Mouse (Mus musculus) heart, embryonic 16.5 days (tissue): ENCODE results near the gene Dennd6a. TPM values are rescaled to one million over a fixed set of nuclear protein-coding genes. Genes with fewer than 3 reads are reported as not detected.
A peak's percentile ranks its signal among the peaks of the same experiment; 100 is the strongest.

Experiments used
- ATAC-seq: fragments of 200-750 bp; cut with Nextera tagmentation; replicated peaks from 2 replicates; pipeline ENCODE4 v1.8.0; 2017; ENCODE audit warnings: moderate number of reproducible peaks; ENCODE audit not compliant: insufficient read depth, low FRiP score; ENCODE audit errors: extremely low read depth
- H3K27ac ChIP-seq: fragments of 300-500 bp; sonication (generic); 2 replicates; pipeline ENCODE4 v1.5.1; 2014; ENCODE audit warnings: mild to moderate bottlenecking, low read length, control low read depth, moderate library complexity
- H3K27me3 ChIP-seq: fragments of 300-500 bp; sonication (generic); 2 replicates; pipeline ENCODE4 v1.6.1; 2014; ENCODE audit warnings: low read length, mixed read lengths; ENCODE audit not compliant: control insufficient read depth, insufficient read depth
- H3K36me3 ChIP-seq: fragments of 300-500 bp; sonication (generic); 2 replicates; pipeline ENCODE4 v1.6.1; 2014; ENCODE audit not compliant: control insufficient read depth, insufficient read depth
- H3K4me1 ChIP-seq: fragments of 300-500 bp; sonication (generic); 2 replicates; pipeline ENCODE4 v1.6.1; 2014; ENCODE audit warnings: low read length, mixed read lengths; ENCODE audit not compliant: control insufficient read depth, insufficient read depth
- H3K4me2 ChIP-seq: fragments of 300-500 bp; sonication (generic); 2 replicates; pipeline ENCODE4 v1.6.1; 2014; ENCODE audit warnings: low read depth, mild to moderate bottlenecking, control low read depth, low read length
- H3K4me3 ChIP-seq: fragments of 300-500 bp; sonication (generic); 2 replicates; pipeline ENCODE4 v1.5.1; 2014; ENCODE audit warnings: mild to moderate bottlenecking, control low read depth, low read length
- H3K9ac ChIP-seq: fragments of 300-500 bp; sonication (generic); 2 replicates; pipeline ENCODE4 v1.6.1; 2014; ENCODE audit warnings: low read length, control low read depth
- H3K9me3 ChIP-seq: fragments of 300-500 bp; sonication (generic); replicated peaks from 2 replicates; pipeline ENCODE4 v1.6.1; 2016; ENCODE audit warnings: low read length; ENCODE audit not compliant: control insufficient read depth
- WGBS: fragments of 180-500 bp; shearing (Covaris S2); extraction: QIAGEN DNeasy Blood & Tissue Kit; methylation state at CpG from one replicate; pipeline ENCODE4 v1.1.7; 2014; 5-methylcytosine and 5-hydroxymethylcytosine counted together
- polyA plus RNA-seq: library from polyadenylated mRNA; unstranded; fragments of >200 nt; fragmentation: Nextera tagmentation; extraction: Ambion mirVana; gene quantifications from 2 replicates; pipeline ENCODE4 v1.2.1, GENCODE M21; 2015

The Dennd6a gene
- polyA plus RNA-seq, 1 experiment from 2014 or later, result 21.3 TPM

GRCm38 (mm10) chr14:26534757-26535479 lies 38.7 kb upstream of the Dennd6a start, which contains the start of gene Slmap:
TSS of gene Slmap (minus strand) at chr14:26534931.
- H3K4me1 ChIP-seq, result peaks cover 26% of the 10 kb centered on the region
- peak within 1 kb of the TSS; percentile 92 for H3K27ac ChIP-seq
- no peaks in the 10 kb centered on the region; the same call in 1 of the 2 replicates for H3K36me3 ChIP-seq
- no peaks in the 10 kb centered on the region for H3K9me3 ChIP-seq
- WGBS, result 12% methylated on average over 32 of the region's 33 CpGs
- no peaks in the 10 kb centered on the region for H3K27me3 ChIP-seq
- peak within 1 kb of the TSS; percentile 92 for H3K4me2 ChIP-seq
- peak; percentile 92 for ATAC-seq
- peak within 1 kb of the TSS; percentile 96 for H3K4me3 ChIP-seq
- peak within 1 kb of the TSS; percentile 98 for H3K9ac ChIP-seq

GRCm38 (mm10) chr14:26539241-26539640 lies 34.4 kb upstream of the Dennd6a start:
- no peak overlapping the region for H3K4me2 ChIP-seq
- no peaks in the 10 kb centered on the region for H3K27me3 ChIP-seq
- H3K4me1 ChIP-seq, result no peaks in the 10 kb centered on the region
- 80% methylated on average over 4 of the region's 4 CpGs for WGBS
- no peak overlapping the region for H3K4me3 ChIP-seq
- ATAC-seq, result no peak
- H3K9ac ChIP-seq, result no peak overlapping the region
- no peaks in the 10 kb centered on the region for H3K9me3 ChIP-seq
- no peaks in the 10 kb centered on the region for H3K36me3 ChIP-seq
- no peak overlapping the region for H3K27ac ChIP-seq

GRCm38 (mm10) chr14:26540577-26540976 lies 33.1 kb upstream of the Dennd6a start:
- Histone ChIP-seq H3K27ac (no peak overlapping the region), H3K9me3 (no peaks in the 10 kb centered on the region), H3K36me3 (no peaks in the 10 kb centered on the region), H3K4me3 (no peak overlapping the region), H3K9ac (no peak overlapping the region), H3K4me2 (no peak overlapping the region), H3K27me3 (no peaks in the 10 kb centered on the region), H3K4me1 (no peaks in the 10 kb centered on the region)
- WGBS, result 28% methylated on average over 1 of the region's 1 CpGs
- no peak for ATAC-seq

GRCm38 (mm10) chr14:26542136-26542535 lies 31.5 kb upstream of the Dennd6a start:
- ATAC-seq, result no peak
- H3K4me1 ChIP-seq, result no peaks in the 10 kb centered on the region
- no peak overlapping the region for H3K4me2 ChIP-seq
- no peaks in the 10 kb centered on the region for H3K27me3 ChIP-seq
- H3K4me3 ChIP-seq, result no peak overlapping the region
- no peaks in the 10 kb centered on the region for H3K9me3 ChIP-seq
- H3K36me3 ChIP-seq, result no peaks in the 10 kb centered on the region
- WGBS, result 93% methylated on average over 1 of the region's 1 CpGs
- no peak overlapping the region for H3K27ac ChIP-seq
- no peak overlapping the region for H3K9ac ChIP-seq

GRCm38 (mm10) chr14:26547516-26548488 lies 25.9 kb upstream of the Dennd6a start:
- 81% methylated on average over 10 of the region's 10 CpGs for WGBS
- H3K36me3 ChIP-seq, result no peaks in the 10 kb centered on the region
- H3K4me2 ChIP-seq, result no peak overlapping the region
- no peak overlapping the region for H3K4me3 ChIP-seq
- H3K9ac ChIP-seq, result no peak overlapping the region
- no peak overlapping the region for H3K27ac ChIP-seq
- no peak for ATAC-seq
- H3K27me3 ChIP-seq, result no peaks in the 10 kb centered on the region
- H3K4me1 ChIP-seq, result no peaks in the 10 kb centered on the region
- H3K9me3 ChIP-seq, result no peaks in the 10 kb centered on the region

- H3K9me3 ChIP-seq, result no peaks in the 10 kb centered on the region
- H3K4me3 ChIP-seq, result no peak overlapping the region
- ATAC-seq, result no peak
- no peak overlapping the region for H3K9ac ChIP-seq
- H3K27me3 ChIP-seq, result no peaks in the 10 kb centered on the region
- no peak overlapping the region for H3K27ac ChIP-seq
- WGBS, result 89% methylated on average over 8 of the region's 8 CpGs
- H3K36me3 ChIP-seq, result no peaks in the 10 kb centered on the region
- H3K4me1 ChIP-seq, result no peaks in the 10 kb centered on the region
- no peak overlapping the region for H3K4me2 ChIP-seq
These were observed 22.9 kb upstream of the Dennd6a start for GRCm38 (mm10) chr14:26550712-26551111.

GRCm38 (mm10) chr14:26552441-26552840 lies 21.2 kb upstream of the Dennd6a start:
- no peak overlapping the region for H3K27ac ChIP-seq

GRCm38 (mm10) chr14:26552853-26553252 lies 20.8 kb upstream of the Dennd6a start:
- no peaks in the 10 kb centered on the region for H3K4me1 ChIP-seq
- H3K36me3 ChIP-seq, result no peaks in the 10 kb centered on the region
- no peak overlapping the region for H3K27ac ChIP-seq
- no peak overlapping the region for H3K4me3 ChIP-seq
- H3K27me3 ChIP-seq, result no peaks in the 10 kb centered on the region
- H3K4me2 ChIP-seq, result no peak overlapping the region
- H3K9ac ChIP-seq, result no peak overlapping the region
- ATAC-seq, result no peak
- WGBS, result 75% methylated on average over 3 of the region's 3 CpGs
- H3K9me3 ChIP-seq, result no peaks in the 10 kb centered on the region

More at GRCm38 (mm10) chr14:26552441-26552840, 21.2 kb upstream of the Dennd6a start:
- no peak overlapping the region for H3K4me3 ChIP-seq
- 78% methylated on average over 2 of the region's 2 CpGs for WGBS
- no peaks in the 10 kb centered on the region for H3K4me1 ChIP-seq
- H3K36me3 ChIP-seq, result no peaks in the 10 kb centered on the region
- H3K9ac ChIP-seq, result no peak overlapping the region
- H3K9me3 ChIP-seq, result no peaks in the 10 kb centered on the region
- no peak overlapping the region for H3K4me2 ChIP-seq
- H3K27me3 ChIP-seq, result no peaks in the 10 kb centered on the region
- ATAC-seq, result no peak

- H3K27me3 ChIP-seq, result no peaks in the 10 kb centered on the region
- 36% methylated on average over 1 of the region's 1 CpGs for WGBS
- no peak overlapping the region for H3K9ac ChIP-seq
- H3K27ac ChIP-seq, result no peak overlapping the region
- no peak for ATAC-seq
- no peaks in the 10 kb centered on the region for H3K36me3 ChIP-seq
- H3K4me1 ChIP-seq, result no peaks in the 10 kb centered on the region
- H3K4me2 ChIP-seq, result no peak overlapping the region
- H3K9me3 ChIP-seq, result peaks cover 7% of the 10 kb centered on the region
- H3K4me3 ChIP-seq, result no peak overlapping the region
These were observed 16.1 kb upstream of the Dennd6a start for GRCm38 (mm10) chr14:26557581-26557980.
